Mouse (Mus musculus) cerebellum, adult 2 months (tissue): Measurements from ENCODE around the gene Fah.

Source experiments
- CTCF ChIP-seq: fragments of 200-500 bp; IDR thresholded peaks from 2 replicates; pipeline ENCODE4 v1.5.1; 2011; ENCODE audit warnings: low read depth, mild to moderate bottlenecking, control low read depth, low read length, moderate library complexity, borderline replicate concordance; ENCODE audit not compliant: insufficient read depth
- POLR2A ChIP-seq: fragments of 200-500 bp; IDR thresholded peaks from 2 replicates; pipeline ENCODE4 v1.6.1; 2011; ENCODE audit warnings: low read length, control low read depth, borderline replicate concordance; ENCODE audit not compliant: insufficient read depth

- TF ChIP-seq POLR2A (no peak), CTCF (no peak)
Measured at GRCm38 (mm10) chr7:84557332-84557731, 49.2 kb downstream of the Fah start.
